Comparison of ENCODE assay signal across 8 mouse cellular contexts in the genomic region with DNA sequence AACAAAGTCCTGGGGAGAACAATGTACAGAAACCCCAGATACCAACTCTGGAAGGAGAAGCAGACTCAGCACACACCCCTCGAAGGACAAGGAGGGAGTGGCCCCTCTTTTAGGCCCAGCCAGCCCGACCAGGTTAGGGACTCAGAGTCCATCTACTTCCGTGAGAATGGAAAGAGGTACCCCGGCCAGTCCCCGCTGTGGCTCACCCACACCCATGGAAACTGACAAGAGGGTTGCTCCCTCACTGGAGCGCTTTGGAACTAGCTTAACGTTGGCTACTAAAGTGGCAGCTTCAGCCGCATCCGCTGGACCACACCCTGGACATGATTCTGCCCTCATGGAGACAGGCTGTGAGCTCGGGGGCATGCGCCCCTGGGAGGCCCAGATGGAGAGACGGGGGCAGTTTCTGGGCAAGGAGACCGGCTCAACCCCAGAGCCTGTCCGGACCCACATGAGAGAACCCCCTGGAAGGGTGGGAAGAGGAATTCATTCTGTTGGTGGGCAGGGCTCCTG. TPM values are rescaled to one million over a fixed set of nuclear protein-coding genes. Genes with fewer than 3 reads are reported as not detected.
DNase-seq lines count a peak whose midpoint lies in the region; ATAC-seq and TF ChIP-seq lines count a peak whose summit lies in the region.

No protein-coding gene starts in this region.

- ATAC-seq in limb, embryonic 14.5 days (ENCODE audit: low FRiP score, low read depth), result no peak
- no peak for ATAC-seq in stomach, embryonic 16.5 days (ENCODE audit: insufficient read depth, low FRiP score)
- ATAC-seq in megakaryocyte progenitor cell, adult 5-6 weeks (replicated peaks; ENCODE audit: poor library complexity), result no peak

- H3K9ac ChIP-seq in limb, embryonic 14.5 days (ENCODE audit: low read depth, low read length, severe bottlenecking), result 0 out of 2 replicates have a peak overlapping the region, but pooled peaks have one; percentile 88
- H3K9ac ChIP-seq in stomach, embryonic 16.5 days (ENCODE audit: low read length), result peak overlapping the region; percentile 92

- H3K4me1 ChIP-seq in spleen, adult 2 months (ENCODE audit: control insufficient read depth, insufficient read depth, insufficient read length), result peaks cover 42% of the 10 kb centered on the region
- H3K4me1 ChIP-seq in limb, embryonic 14.5 days (ENCODE audit: control insufficient read depth, insufficient read depth, low read length), result peaks cover 55% of the 10 kb centered on the region
- H3K4me1 ChIP-seq in stomach, embryonic 16.5 days (ENCODE audit: control insufficient read depth, insufficient read depth, low read length), result peaks cover 56% of the 10 kb centered on the region

- TF ChIP-seq POLR2A in spleen, adult 2 months (IDR thresholded peaks at IDR 0.05; ENCODE audit: low read depth, low read length), result no peak
- no peak for TF ChIP-seq POLR2A in limb, embryonic 14.5 days (IDR thresholded peaks at IDR 0.05; ENCODE audit: borderline replicate concordance, extremely low read depth, insufficient read depth, insufficient read length)

- intact Hi-C loops in heart, postnatal 14 days (cut with DNase I), result loop anchor here (2.0 to 5.0 kb wide), 5 partner anchors 34 to 89 kb away; no protein-coding TSS in a partner anchor

- 79% methylated on average over 14 of the region's 14 CpGs for WGBS in spleen, adult 2 months
- WGBS in limb, embryonic 14.5 days, result 43% methylated on average over 14 of the region's 14 CpGs
- 55% methylated on average over 14 of the region's 14 CpGs for whole genome bisulfite sequencing in stomach, embryonic 16.5 days

- peak; percentile 95 for DNase-seq in heart, adult 11 months
- no peak for DNase-seq in heart, postnatal 14 days
- no peak for DNase-seq in spleen, adult 2 months (ENCODE audit: low read depth in 1 of 2, low spot score in 2 of 2)
- no peak for DNase-seq in spleen, adult 12 weeks (ENCODE audit: low spot score)
- no peak for DNase-seq in limb, embryonic 14.5 days (ENCODE audit: low spot score)
- DNase-seq in frontal cortex, postnatal 36 days (ENCODE audit: low spot score in 2 of 2), result no peak

- no peak for TF ChIP-seq CTCF in spleen, adult 2 months (IDR thresholded peaks at IDR 0.05; ENCODE audit: extremely low read depth, insufficient read depth, insufficient read length, insufficient replicate concordance)

- H3K27me3 ChIP-seq in spleen, adult 2 months (ENCODE audit: control insufficient read depth, insufficient read depth, low read length), result no peaks in the 10 kb centered on the region
- no peaks in the 10 kb centered on the region for H3K27me3 ChIP-seq in limb, embryonic 14.5 days (ENCODE audit: control insufficient read depth, insufficient read depth, low read length)
- no peaks in the 10 kb centered on the region for H3K27me3 ChIP-seq in stomach, embryonic 16.5 days (ENCODE audit: control insufficient read depth, insufficient read depth, low read length)

- H3K36me3 ChIP-seq in spleen, adult 2 months (ENCODE audit: control insufficient read depth, insufficient read depth, low read length), result peaks cover 24% of the 10 kb centered on the region
- H3K36me3 ChIP-seq in limb, embryonic 14.5 days (ENCODE audit: control insufficient read depth, insufficient read depth, low read length), result peaks cover 31% of the 10 kb centered on the region
- H3K36me3 ChIP-seq in stomach, embryonic 16.5 days (ENCODE audit: control insufficient read depth, insufficient read depth, low read length), result no peaks in the 10 kb centered on the region

- peak overlapping the region; percentile 97 for H3K4me2 ChIP-seq in limb, embryonic 14.5 days (replicated peaks; ENCODE audit: low read depth, low read length, severe bottlenecking)
- H3K4me2 ChIP-seq in stomach, embryonic 16.5 days (ENCODE audit: low read depth, low read length), result peak overlapping the region; percentile 98

- peak overlapping the region; percentile 94 for H3K4me3 ChIP-seq in spleen, adult 2 months (ENCODE audit: extremely low read depth, insufficient read depth, insufficient read length)
- H3K4me3 ChIP-seq in limb, embryonic 14.5 days (replicated peaks; ENCODE audit: low read length), result peak overlapping the region; percentile 80
- H3K4me3 ChIP-seq in stomach, embryonic 16.5 days (replicated peaks; ENCODE audit: low read length), result peak overlapping the region; percentile 83

- peak overlapping the region; percentile 98; the same call in 1 of the 2 replicates for H3K27ac ChIP-seq in spleen, adult 2 months (ENCODE audit: insufficient read depth, low read length)
- no peak overlapping the region for H3K27ac ChIP-seq in limb, embryonic 14.5 days (replicated peaks; ENCODE audit: low read depth, low read length)
- no peak overlapping the region; the same call in 1 of the 2 replicates for H3K27ac ChIP-seq in stomach, embryonic 16.5 days (ENCODE audit: low read length)

- no peaks in the 10 kb centered on the region for H3K9me3 ChIP-seq in limb, embryonic 14.5 days (ENCODE audit: control insufficient read depth, low read length)
- no peaks in the 10 kb centered on the region for H3K9me3 ChIP-seq in stomach, embryonic 16.5 days (replicated peaks; ENCODE audit: control insufficient read depth, low read length)

RNA-seq across cellular contexts. Expression of gene Itpkb, which starts 2.7 kb away (rescaled TPM):
- 10 to 100 TPM; 76.8 to 79.6 TPM for total RNA-seq in heart, postnatal 14 days (2021)
- polyA plus RNA-seq in spleen, adult 2 months (2012; rRNA removed), result 22.9 and 24.7 TPM in 2 replicates
- polyA plus RNA-seq in limb, embryonic 14.5 days (2012; rRNA removed), result 16.2 and 17.4 TPM in 2 replicates
- 8.4 and 10.1 TPM in 2 replicates for polyA plus RNA-seq in limb, embryonic 14.5 days (2014; fragmentation: Nextera tagmentation; extraction: Ambion mirVana)
- polyA plus RNA-seq in stomach, embryonic 16.5 days (2015; fragmentation: Nextera tagmentation; extraction: Ambion mirVana), result 6.0 and 7.2 TPM in 2 replicates
- total RNA-seq in megakaryocyte progenitor cell, adult 5-6 weeks (2015), result 10.8 and 12.3 TPM in 2 replicates
- 9.6 and 11.7 TPM in 2 replicates for total RNA-seq in megakaryocyte progenitor cell, adult 5-6 weeks (2017)
